Mouse (Mus musculus): ENCODE results near the gene Agbl3.

GRCm38 (mm10) chr6:34797887-34798286 lies 17.7 kb downstream of the Agbl3 start:
- TF ChIP-seq POLR2A (IDR thresholded peaks at IDR 0.05; ENCODE audit: borderline replicate concordance, control insufficient read depth, low read depth, low read length), result no peak
- no peak for TF ChIP-seq CTCF (IDR thresholded peaks at IDR 0.05; ENCODE audit: control insufficient read depth, insufficient read depth, low read length)
